Mouse (Mus musculus) stomach, postnatal 0 days (tissue): ENCODE data around the gene Shbg. TPM values are rescaled to one million over a fixed set of nuclear protein-coding genes. Genes with fewer than 3 reads are reported as not detected.

ENCODE experiments used
- ATAC-seq: fragments of 200-750 bp; cut with Nextera tagmentation; 2 replicates; pipeline ENCODE4 v1.8.0; 2017; ENCODE audit not compliant: low FRiP score, low TSS enrichment
- DNase-seq: peaks from one replicate; pipeline ENCODE4 v3.0.0-alpha.2; 2016; ENCODE audit warnings: low spot score
- H3K27ac ChIP-seq: fragments of 300-500 bp; sonication (generic); replicated peaks from 2 replicates; pipeline ENCODE4 v1.5.1; 2014; ENCODE audit warnings: mild to moderate bottlenecking, control low read depth
- H3K27me3 ChIP-seq: fragments of 300-500 bp; sonication (generic); 2 replicates; pipeline ENCODE4 v1.6.1; 2014; ENCODE audit warnings: low read length; ENCODE audit not compliant: control insufficient read depth, insufficient read depth
- H3K36me3 ChIP-seq: fragments of 300-500 bp; sonication (generic); 2 replicates; pipeline ENCODE4 v1.6.1; 2014; ENCODE audit warnings: low read length, mixed read lengths; ENCODE audit not compliant: control insufficient read depth, insufficient read depth
- H3K4me1 ChIP-seq: fragments of 300-500 bp; sonication (generic); replicated peaks from 2 replicates; pipeline ENCODE4 v1.6.1; 2014; ENCODE audit warnings: antibody characterized with exemption; ENCODE audit not compliant: control insufficient read depth, insufficient read depth
- H3K4me2 ChIP-seq: fragments of 300-500 bp; sonication (generic); replicated peaks from 2 replicates; pipeline ENCODE4 v1.6.1; 2014; ENCODE audit warnings: low read depth, mild to moderate bottlenecking, control low read depth, moderate library complexity
- H3K4me3 ChIP-seq: fragments of 300-500 bp; sonication (generic); 2 replicates; pipeline ENCODE4 v1.5.1; 2014; ENCODE audit warnings: low read depth, low read length, control low read depth
- H3K9ac ChIP-seq: fragments of 300-500 bp; sonication (generic); 2 replicates; pipeline ENCODE4 v1.6.1; 2014; ENCODE audit warnings: mild to moderate bottlenecking, low read length, control low read depth, mixed read lengths
- H3K9me3 ChIP-seq: fragments of 300-500 bp; sonication (generic); 2 replicates; pipeline ENCODE4 v1.6.1; 2016; ENCODE audit warnings: low read length; ENCODE audit not compliant: control insufficient read depth
- CTCF ChIP-seq: IDR thresholded peaks from 2 replicates; pipeline ENCODE4 v1.5.1; 2016; ENCODE audit warnings: antibody characterized with exemption, low read depth, mild to moderate bottlenecking, moderate library complexity
- EP300 ChIP-seq: optimal IDR thresholded peaks from 2 replicates; pipeline ENCODE3; 2016; ENCODE audit warnings: antibody characterized with exemption
- WGBS: fragments of 180-500 bp; shearing (Covaris S2); extraction: QIAGEN DNeasy Blood & Tissue Kit; methylation state at CpG from one replicate; pipeline ENCODE4 v1.1.7; 2014; 5-methylcytosine and 5-hydroxymethylcytosine counted together
- polyA plus RNA-seq: library from polyadenylated mRNA; unstranded; fragments of >200 nt; fragmentation: Nextera tagmentation; extraction: Ambion mirVana; gene quantifications from 2 replicates; pipeline ENCODE4 v1.2.1, GENCODE M21; 2015

Gene Shbg
- polyA plus RNA-seq, 1 experiment from 2014 or later, result not detected

DNA sequence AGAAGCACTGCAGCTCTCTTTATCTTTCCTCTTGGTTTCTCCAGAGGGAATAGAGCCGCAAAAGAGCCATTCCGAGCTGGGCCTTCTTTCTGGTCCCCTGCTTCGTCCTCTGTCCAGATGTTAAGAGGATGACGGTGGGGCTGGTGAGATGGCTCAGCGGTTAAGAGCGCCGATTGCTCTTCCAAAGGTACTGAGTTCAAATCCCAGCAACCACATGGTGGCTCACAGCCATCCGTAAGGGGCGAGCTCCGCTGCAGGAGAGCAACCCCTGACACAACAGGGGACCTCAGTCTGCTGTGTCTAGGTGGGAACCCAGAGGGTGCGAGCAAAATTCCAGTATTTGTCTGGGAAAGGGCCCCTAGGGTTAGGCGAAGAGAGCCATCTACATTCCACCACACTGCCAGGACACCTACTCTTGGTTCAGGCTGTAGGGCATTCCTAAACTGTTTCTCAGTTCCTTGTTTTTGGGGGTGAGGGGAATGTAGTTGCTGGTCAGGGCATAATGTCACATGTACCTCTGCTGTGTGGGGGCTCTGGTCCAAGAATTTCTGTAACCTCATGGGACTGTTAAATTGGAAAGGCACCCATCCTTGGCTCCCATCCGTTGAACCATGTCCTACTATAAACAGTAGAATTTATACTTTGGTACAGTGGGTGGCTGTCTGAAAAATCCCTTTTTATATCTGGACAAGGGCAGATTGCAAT, 45.4 kb upstream of the Shbg start:
- Histone ChIP-seq H3K9ac (peak overlapping the region; percentile 39), H3K4me2 (peak overlapping the region; percentile 44), H3K27me3 (no peaks in the 10 kb centered on the region), H3K4me1 (0 out of 2 replicates have a peak, but pooled peaks cover 2% of the 10 kb centered on the region), H3K9me3 (no peaks in the 10 kb centered on the region), H3K27ac (peak overlapping the region; percentile 96), H3K36me3 (peaks cover 6% of the 10 kb centered on the region), H3K4me3 (peak overlapping the region; percentile 53)
- ATAC-seq (no peak), DNase-seq (no peak)
- TF ChIP-seq EP300, result no peak
- TF ChIP-seq CTCF, result no peak
- 56% methylated on average over 13 of the region's 13 CpGs for WGBS

DNA sequence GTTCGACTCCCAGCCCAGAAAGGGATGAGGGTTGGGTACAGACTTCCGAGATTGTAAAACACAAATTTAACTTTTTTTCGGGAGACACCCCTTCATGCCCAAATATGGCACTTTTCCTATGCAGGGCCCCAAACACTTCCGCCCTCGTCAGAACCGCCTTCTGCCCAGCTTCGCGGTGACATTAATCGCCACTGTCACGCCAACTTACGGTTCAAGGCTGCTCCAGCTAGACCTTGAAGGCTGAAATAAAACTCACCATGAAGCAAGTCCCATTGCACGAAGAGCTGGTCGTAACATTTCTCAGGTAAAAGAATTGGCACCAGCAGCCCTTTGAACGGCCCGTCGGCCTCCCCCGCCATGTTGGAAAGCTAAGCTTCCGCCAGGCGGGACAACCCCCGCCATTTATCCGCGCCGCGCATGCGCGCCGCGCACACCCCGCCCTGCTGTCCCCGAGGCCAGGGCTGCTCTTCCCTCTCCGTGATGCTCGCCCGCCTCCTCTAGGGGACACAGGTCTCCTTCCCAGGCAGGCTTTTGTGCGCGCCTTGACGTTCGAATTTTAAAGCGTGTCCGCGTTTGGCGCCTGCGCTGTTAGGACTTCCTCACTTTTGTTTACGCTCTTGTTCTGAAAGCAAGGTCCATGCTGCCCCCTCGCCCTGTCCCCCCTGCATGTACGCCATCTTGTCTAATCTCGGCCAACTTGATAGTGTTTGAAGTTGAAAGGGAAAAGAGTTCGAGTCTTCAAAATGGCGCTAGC, 44.7 kb upstream of the Shbg start, which contains the start of gene Mpdu1:
Mpdu1 (minus strand) TSS at position 430 of the 754 bp plus-strand sequence.
- H3K4me1 ChIP-seq, result 0 out of 2 replicates have a peak, but pooled peaks cover 2% of the 10 kb centered on the region
- H3K9me3 ChIP-seq, result no peaks in the 10 kb centered on the region
- DNase-seq (peak; percentile 95), ATAC-seq (peak; percentile 93)
- H3K9ac ChIP-seq, result peak within 1 kb of the TSS; percentile 65
- peak; percentile 80 for TF ChIP-seq EP300
- TF ChIP-seq CTCF, result peak; percentile 65
- under 1% methylated on average over 48 of the region's 48 CpGs for WGBS
- H3K27ac ChIP-seq, result peak within 1 kb of the TSS; percentile 96
- peak within 1 kb of the TSS; percentile 53 for H3K4me3 ChIP-seq
- peak within 1 kb of the TSS; percentile 44 for H3K4me2 ChIP-seq
- H3K27me3 ChIP-seq, result no peaks in the 10 kb centered on the region
- H3K36me3 ChIP-seq, result peaks cover 7% of the 10 kb centered on the region

DNA sequence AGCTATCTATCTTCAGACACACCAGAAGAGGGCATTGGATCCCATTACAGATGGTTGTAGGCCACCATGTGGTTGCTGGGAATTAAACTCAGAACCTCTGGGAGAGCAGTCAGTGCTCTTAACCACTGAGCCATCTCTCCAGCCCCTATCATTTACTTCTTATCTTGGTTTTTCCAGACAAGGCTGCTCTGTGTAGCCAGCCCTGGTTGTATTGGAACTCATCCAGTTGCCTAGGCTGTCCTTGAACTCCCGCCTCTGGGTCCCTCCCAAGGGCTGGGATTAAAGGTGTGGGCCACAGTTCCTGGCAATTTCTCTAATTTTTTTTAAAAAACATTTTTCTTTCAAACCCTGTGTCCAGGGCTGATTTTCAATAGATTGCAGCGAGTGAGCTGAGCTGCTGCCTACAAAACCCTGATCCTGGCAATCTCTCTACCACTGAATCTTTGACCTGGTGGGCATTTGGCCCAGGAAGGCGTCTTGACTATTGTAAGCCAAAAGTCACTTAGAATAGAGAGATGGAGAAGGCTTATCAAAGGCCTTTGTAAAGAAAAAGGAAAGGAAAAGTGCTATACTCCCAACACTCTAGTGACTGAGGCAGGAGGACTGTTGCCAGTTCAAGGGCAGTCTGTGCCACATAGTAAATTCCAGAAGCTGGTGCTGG, 43.6 kb upstream of the Shbg start:
- DNase-seq (no peak), ATAC-seq (no peak)
- TF ChIP-seq CTCF, result peak; percentile 15; the same call in 1 of the 2 replicates
- no peak for TF ChIP-seq EP300
- Histone ChIP-seq H3K27me3 (no peaks in the 10 kb centered on the region), H3K27ac (peak overlapping the region; percentile 96), H3K36me3 (peaks cover 8% of the 10 kb centered on the region), H3K4me3 (peak overlapping the region; percentile 53), H3K4me1 (0 out of 2 replicates have a peak, but pooled peaks cover 2% of the 10 kb centered on the region), H3K9me3 (no peaks in the 10 kb centered on the region), H3K4me2 (peak overlapping the region; percentile 44), H3K9ac (peak overlapping the region; percentile 65)
- 51% methylated on average over 3 of the region's 3 CpGs for WGBS

DNA sequence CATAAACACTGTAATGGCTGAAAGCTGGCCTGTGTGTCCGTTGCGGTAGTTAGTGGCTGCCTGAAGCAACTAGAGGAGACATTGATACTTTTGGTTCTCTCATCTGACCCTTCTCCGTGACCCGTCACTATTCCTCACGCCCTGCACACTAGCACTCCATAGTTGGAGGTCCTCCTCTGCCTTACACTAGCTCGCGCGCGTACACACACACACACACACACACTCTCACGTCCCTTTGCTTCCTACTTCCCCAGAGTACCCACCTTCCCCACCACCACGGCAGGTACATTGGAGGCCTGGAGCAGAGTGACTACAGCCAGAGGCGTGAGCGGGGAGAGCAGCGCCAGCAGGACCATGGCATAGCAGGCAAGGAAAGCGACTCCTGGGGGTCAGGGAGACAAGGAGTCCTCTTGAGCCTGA, 39.8 kb upstream of the Shbg start:
- DNase-seq, result no peak
- no peak for ATAC-seq
- WGBS, result 75% methylated on average over 15 of the region's 15 CpGs
- TF ChIP-seq CTCF, result no peak
- H3K4me3 ChIP-seq, result no peak overlapping the region
- no peaks in the 10 kb centered on the region for H3K27me3 ChIP-seq
- no peak overlapping the region for H3K4me2 ChIP-seq
- peak overlapping the region; percentile 86; the same call in 1 of the 2 replicates for H3K27ac ChIP-seq
- peaks cover 17% of the 10 kb centered on the region for H3K36me3 ChIP-seq
- no peaks in the 10 kb centered on the region for H3K4me1 ChIP-seq
- H3K9ac ChIP-seq, result no peak overlapping the region
- no peaks in the 10 kb centered on the region for H3K9me3 ChIP-seq

DNA sequence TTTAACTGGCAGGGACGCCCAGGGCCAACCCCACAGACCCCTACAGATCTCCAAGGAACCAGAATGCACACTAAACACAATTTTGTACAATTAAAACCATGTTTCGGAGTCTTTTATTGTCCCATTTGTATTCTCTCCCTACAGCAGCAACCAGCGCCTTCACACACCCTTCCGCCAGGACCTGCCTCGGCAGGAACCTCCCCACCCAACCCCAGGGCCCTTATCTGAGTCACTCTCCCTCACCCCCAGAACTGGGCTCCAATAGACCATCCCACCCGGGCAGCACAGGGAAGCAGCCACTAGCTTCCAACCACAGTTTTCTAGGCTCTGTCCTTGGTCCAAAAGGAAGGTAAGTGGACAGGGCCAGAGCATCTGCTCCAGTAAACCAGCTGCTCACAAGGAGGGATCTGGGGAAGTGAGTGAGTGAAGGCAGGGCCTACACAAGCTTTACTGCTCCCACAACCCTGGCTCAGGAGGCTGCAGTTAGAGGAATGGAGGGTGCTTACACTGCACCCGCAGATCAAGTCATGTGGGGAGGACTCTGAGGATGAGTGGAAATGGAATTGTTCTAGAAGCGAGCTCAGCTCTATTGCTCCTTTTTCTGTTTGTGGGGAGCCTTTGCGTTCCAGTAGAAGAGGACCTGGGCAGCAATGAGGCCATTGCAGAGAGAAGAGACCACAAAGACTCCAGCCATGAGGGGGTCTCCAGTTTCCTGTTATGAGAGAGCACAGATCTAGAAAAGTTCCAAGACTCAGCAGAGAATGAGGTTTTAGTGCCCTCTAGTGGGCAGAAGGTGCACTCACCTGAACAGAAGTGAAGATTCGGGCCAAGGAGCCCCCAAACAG, 39.1 kb upstream of the Shbg start:
- Histone ChIP-seq H3K4me2 (peak overlapping the region; percentile 48), H3K4me1 (no peaks in the 10 kb centered on the region), H3K27me3 (no peaks in the 10 kb centered on the region), H3K9ac (peak overlapping the region; percentile 41; the same call in 1 of the 2 replicates), H3K9me3 (no peaks in the 10 kb centered on the region), H3K36me3 (peaks cover 24% of the 10 kb centered on the region), H3K27ac (peak overlapping the region; percentile 86), H3K4me3 (peak overlapping the region; percentile 15; the same call in 1 of the 2 replicates)
- 54% methylated on average over 10 of the region's 10 CpGs for WGBS
- ATAC-seq (no peak), DNase-seq (peak; percentile 53)
- peak; percentile 87 for TF ChIP-seq CTCF
- no peak for TF ChIP-seq EP300
